9 mouse cellular contexts compared by ENCODE assay signal in genomic region chr11:30676086-30676485, GRCm38 (mm10). TPM values are rescaled to one million over a fixed set of nuclear protein-coding genes. Genes with fewer than 3 reads are reported as not detected.
DNase-seq lines count a peak whose midpoint lies in the region; ATAC-seq and TF ChIP-seq lines count a peak whose summit lies in the region.
"Had no signal": no experiment of that assay in that cellular context is flagged by ENCODE, and none has a peak within 500 bp of the region (broad histone marks: within the 10 kb centered on the region; RNA-seq: fewer than 3 reads in every experiment).

No protein-coding gene starts in this region.

- no peaks in the 10 kb centered on the region for H3K79me2 ChIP-seq in liver, adult 2 months (ENCODE audit: control insufficient read depth, insufficient read depth, low read length)

- peak; percentile 58 for DNase-seq in liver, adult 2 months (ENCODE audit: extremely low read depth, low read depth, low spot score)
- no peak for DNase-seq in liver
- peak; percentile 89 for DNase-seq in NIH3T3 (ENCODE audit: low read depth)
- DNase-seq in cerebellum, adult 18-20 months, result peak; percentile 44 to 47
- peak; percentile 84 for DNase-seq in lung, postnatal 0 days (ENCODE audit: low spot score)
- no peak for DNase-seq in spleen, postnatal 4 days (ENCODE audit: low spot score in 2 of 2)
- DNase-seq in testis, postnatal 14 days (ENCODE audit: low spot score), result no peak

- H3K4me3 ChIP-seq in liver, adult 2 months (ENCODE audit: insufficient read depth, low read depth, low read length), result no peak overlapping the region
- H3K4me3 ChIP-seq in hindbrain, embryonic 16.5 days (ENCODE audit: low read length), result no peak overlapping the region
- H3K4me3 ChIP-seq in lung, postnatal 0 days (ENCODE audit: low read depth, low read length), result no peak overlapping the region
- H3K4me3 ChIP-seq: erythroblast, embryonic 14.5 days had no signal

- no peak for TF ChIP-seq POLR2A in liver, adult 2 months (IDR thresholded peaks at IDR 0.05; ENCODE audit: extremely low read depth, insufficient read depth, low read length)

- H3K27me3 ChIP-seq in liver, adult 2 months (ENCODE audit: control insufficient read depth, insufficient read depth, low read length), result no peaks in the 10 kb centered on the region
- no peaks in the 10 kb centered on the region for H3K27me3 ChIP-seq in hindbrain, embryonic 16.5 days (replicated peaks; ENCODE audit: control insufficient read depth, insufficient read depth, low read length)
- no peaks in the 10 kb centered on the region for H3K27me3 ChIP-seq in lung, postnatal 0 days (replicated peaks; ENCODE audit: insufficient read depth, low read length)

- no peak for TF ChIP-seq EP300 in lung, postnatal 0 days (IDR thresholded peaks at IDR 0.05)

- no peak overlapping the region for H3K27ac ChIP-seq in liver, adult 2 months (replicated peaks; ENCODE audit: insufficient read depth, low read depth, low read length)
- H3K27ac ChIP-seq in hindbrain, embryonic 16.5 days (ENCODE audit: low read depth, low read length), result no peak overlapping the region
- no peak overlapping the region for H3K27ac ChIP-seq in lung, postnatal 0 days (ENCODE audit: low read length)

- H3K4me1 ChIP-seq in liver, adult 2 months (ENCODE audit: control insufficient read depth, insufficient read depth, low read length), result no peaks in the 10 kb centered on the region
- no peaks in the 10 kb centered on the region for H3K4me1 ChIP-seq in hindbrain, embryonic 16.5 days (ENCODE audit: control insufficient read depth, insufficient read depth, low read depth, low read length)
- no peaks in the 10 kb centered on the region for H3K4me1 ChIP-seq in lung, postnatal 0 days (ENCODE audit: insufficient read depth, low read depth, low read length)

- no peak for TF ChIP-seq CTCF in liver, adult 2 months (IDR thresholded peaks at IDR 0.05; ENCODE audit: low read depth, low read length)
- peak; percentile 75 for TF ChIP-seq CTCF in lung, postnatal 0 days (IDR thresholded peaks at IDR 0.05)

- no peak overlapping the region for H3K9ac ChIP-seq in liver, adult 2 months (ENCODE audit: low read depth, low read length)
- no peak overlapping the region for H3K9ac ChIP-seq in hindbrain, embryonic 16.5 days (ENCODE audit: low read depth, low read length)
- H3K9ac ChIP-seq in lung, postnatal 0 days (replicated peaks; ENCODE audit: low read depth), result no peak overlapping the region

- peak; percentile 78; the same call in 1 of the 2 replicates for ATAC-seq in hindbrain, embryonic 16.5 days
- ATAC-seq in lung, postnatal 0 days, result peak; percentile 70

- 71% methylated on average over 1 of the region's 1 CpGs for WGBS in liver, adult 2 months
- WGBS in hindbrain, embryonic 16.5 days, result 84% methylated on average over 1 of the region's 1 CpGs
- 84% methylated on average over 1 of the region's 1 CpGs for WGBS in lung, postnatal 0 days

- no peaks in the 10 kb centered on the region for H3K36me3 ChIP-seq in liver, adult 2 months (ENCODE audit: control insufficient read depth, insufficient read depth, low read length)
- no peaks in the 10 kb centered on the region for H3K36me3 ChIP-seq in hindbrain, embryonic 16.5 days (ENCODE audit: control insufficient read depth, insufficient read depth, low read length)
- no peaks in the 10 kb centered on the region for H3K36me3 ChIP-seq in lung, postnatal 0 days (ENCODE audit: insufficient read depth, low read length)

- no peak overlapping the region for H3K4me2 ChIP-seq in hindbrain, embryonic 16.5 days (ENCODE audit: low read length)
- no peak overlapping the region for H3K4me2 ChIP-seq in lung, postnatal 0 days (replicated peaks; ENCODE audit: low read depth, low read length)

- H3K9me3 ChIP-seq in hindbrain, embryonic 16.5 days (ENCODE audit: control insufficient read depth, low read length), result no peaks in the 10 kb centered on the region
- H3K9me3 ChIP-seq in lung, postnatal 0 days (ENCODE audit: low read length), result no peaks in the 10 kb centered on the region

RNA-seq across cellular contexts. Expression of gene Acyp2, which starts 26.7 kb away (rescaled TPM):
- 2.3 and 3.8 TPM in 2 replicates for total RNA-seq in liver, adult 2 months (2014; rRNA removed)
- 1.0 and 2.4 TPM in 2 replicates for polyA plus RNA-seq in liver, adult 2 months (2012; rRNA removed)
- 25.2 and 35.1 TPM in 2 replicates for polyA plus RNA-seq in hindbrain, embryonic 16.5 days (2015; fragmentation: Nextera tagmentation; extraction: Ambion mirVana)
- polyA plus RNA-seq in lung, postnatal 0 days (2015; fragmentation: Nextera tagmentation; extraction: Ambion mirVana), result 43.6 and 50.6 TPM in 2 replicates

Comparison
In these comparisons a context has a peak if more than half of its experiments do, and no peak if none do; other contexts are left out.
1. DNase-seq: peak in liver, adult 2 months (single experiment), NIH3T3 (single experiment), cerebellum, adult 18-20 months (2 of 2) and lung, postnatal 0 days (single experiment); none in liver (single experiment), spleen, postnatal 4 days (0 of 2) and testis, postnatal 14 days (single experiment).